Mouse (Mus musculus) forebrain, embryonic 15.5 days (tissue): Measurements from ENCODE around the gene Fen1. TPM values are rescaled to one million over a fixed set of nuclear protein-coding genes. Genes with fewer than 3 reads are reported as not detected.

Experiments
- ATAC-seq: fragments of 200-750 bp; cut with Nextera tagmentation; replicated peaks from 2 replicates; pipeline ENCODE4 v1.8.0; 2017; ENCODE audit warnings: mild to moderate bottlenecking, moderate TSS enrichment, moderate library complexity
- H3K27ac ChIP-seq: fragments of 300-500 bp; sonication (generic); replicated peaks from 2 replicates; pipeline ENCODE4 v1.5.1; 2015; ENCODE audit warnings: mild to moderate bottlenecking, inconsistent platforms
- H3K27me3 ChIP-seq: fragments of 300-500 bp; sonication (generic); 2 replicates; pipeline ENCODE4 v1.6.1; 2015; ENCODE audit warnings: inconsistent platforms
- H3K36me3 ChIP-seq: fragments of 300-500 bp; sonication (generic); 2 replicates; pipeline ENCODE4 v1.6.1; 2015; ENCODE audit warnings: mild to moderate bottlenecking, inconsistent platforms
- H3K4me1 ChIP-seq: fragments of 300-500 bp; sonication (generic); 2 replicates; pipeline ENCODE4 v1.6.1; 2015; ENCODE audit warnings: inconsistent platforms
- H3K4me2 ChIP-seq: fragments of 300-500 bp; sonication (generic); replicated peaks from 2 replicates; pipeline ENCODE4 v1.6.1; 2015; ENCODE audit warnings: mild to moderate bottlenecking, inconsistent platforms
- H3K4me3 ChIP-seq: fragments of 300-500 bp; sonication (generic); 2 replicates; pipeline ENCODE4 v1.5.1; 2015; ENCODE audit warnings: mild to moderate bottlenecking, inconsistent platforms
- H3K9ac ChIP-seq: fragments of 300-500 bp; sonication (generic); replicated peaks from 2 replicates; pipeline ENCODE4 v1.6.1; 2015; ENCODE audit warnings: mild to moderate bottlenecking, inconsistent platforms
- H3K9me3 ChIP-seq: fragments of 300-500 bp; sonication (generic); 2 replicates; pipeline ENCODE4 v1.6.1; 2016; ENCODE audit warnings: inconsistent platforms
- WGBS: fragments of 180-500 bp; shearing (Covaris S2); methylation state at CpG from one replicate; pipeline ENCODE4 v1.1.7; 2015; ENCODE audit warnings: mixed read lengths; 5-methylcytosine and 5-hydroxymethylcytosine counted together
- polyA plus RNA-seq: library from polyadenylated mRNA; unstranded; fragments of >200 nt; fragmentation: Nextera tagmentation; extraction: Ambion mirVana; gene quantifications from 2 replicates; pipeline ENCODE4 v1.2.1, GENCODE M21; 2015

Fen1 gene
- polyA plus RNA-seq, 1 experiment from 2014 or later: 54.7 TPM

DNA sequence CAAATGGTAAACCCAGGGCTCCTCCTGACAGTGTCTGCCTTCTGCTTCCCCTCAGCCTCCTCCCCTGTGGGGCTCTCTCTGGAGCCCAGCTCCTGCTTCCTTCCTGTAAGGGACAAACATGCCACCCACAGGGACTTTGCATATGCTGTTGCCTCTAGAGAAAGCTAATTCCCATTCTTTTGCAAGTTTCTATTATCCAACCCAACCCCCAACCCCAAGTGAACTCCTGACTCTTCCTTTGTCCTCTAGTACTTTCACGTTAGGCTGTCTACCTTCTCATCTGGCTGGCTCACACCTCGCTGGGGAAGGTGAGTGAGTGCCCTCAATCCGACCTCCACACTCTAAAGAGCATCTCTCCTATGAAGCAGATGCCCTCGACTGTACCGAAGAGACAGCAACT, 27.9 kb upstream of the Fen1 start:
- Histone ChIP-seq H3K27ac (no peak overlapping the region), H3K4me1 (no peaks in the 10 kb centered on the region), H3K36me3 (no peaks in the 10 kb centered on the region), H3K9me3 (no peaks in the 10 kb centered on the region), H3K9ac (no peak overlapping the region), H3K4me2 (no peak overlapping the region), H3K27me3 (no peaks in the 10 kb centered on the region), H3K4me3 (no peak overlapping the region)
- 15% methylated on average over 5 of the region's 5 CpGs for WGBS
- no peak for ATAC-seq

GRCm38 (mm10) chr19:10231016-10231415, 27.0 kb upstream of the Fen1 start:
- no peaks in the 10 kb centered on the region for H3K9me3 ChIP-seq
- H3K4me3 ChIP-seq: no peak overlapping the region
- 11% methylated on average over 7 of the region's 7 CpGs for WGBS
- no peak overlapping the region for H3K4me2 ChIP-seq
- no peak overlapping the region for H3K27ac ChIP-seq
- no peaks in the 10 kb centered on the region for H3K27me3 ChIP-seq
- H3K4me1 ChIP-seq: no peaks in the 10 kb centered on the region
- no peak for ATAC-seq
- H3K36me3 ChIP-seq: no peaks in the 10 kb centered on the region
- H3K9ac ChIP-seq: no peak overlapping the region

DNA sequence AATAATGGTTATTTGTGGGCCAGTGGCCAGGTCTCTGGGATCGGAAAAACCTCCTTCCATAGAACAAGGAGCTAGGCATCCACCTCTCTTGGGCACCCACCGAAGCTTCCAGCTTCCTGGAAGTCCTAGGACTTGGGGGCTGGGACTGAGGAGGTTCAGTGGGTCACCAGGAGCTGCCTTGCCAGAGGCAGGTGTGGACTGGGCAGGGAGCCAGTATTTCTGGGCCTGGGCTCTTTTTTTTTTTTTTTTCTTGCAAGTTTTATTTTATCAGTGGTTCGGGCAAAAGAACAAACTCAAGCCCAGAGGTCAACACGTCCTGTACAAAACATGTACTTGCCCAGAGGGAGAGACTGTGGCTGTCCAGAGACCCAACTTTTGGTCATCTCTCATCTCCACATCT, 21.8 kb upstream of the Fen1 start:
- ATAC-seq: no peak
- Histone ChIP-seq H3K9ac (no peak overlapping the region), H3K9me3 (no peaks in the 10 kb centered on the region), H3K4me3 (no peak overlapping the region), H3K4me1 (no peaks in the 10 kb centered on the region), H3K4me2 (no peak overlapping the region), H3K27me3 (no peaks in the 10 kb centered on the region), H3K27ac (no peak overlapping the region), H3K36me3 (no peaks in the 10 kb centered on the region)
- 92% methylated on average over 4 of the region's 4 CpGs for WGBS

DNA sequence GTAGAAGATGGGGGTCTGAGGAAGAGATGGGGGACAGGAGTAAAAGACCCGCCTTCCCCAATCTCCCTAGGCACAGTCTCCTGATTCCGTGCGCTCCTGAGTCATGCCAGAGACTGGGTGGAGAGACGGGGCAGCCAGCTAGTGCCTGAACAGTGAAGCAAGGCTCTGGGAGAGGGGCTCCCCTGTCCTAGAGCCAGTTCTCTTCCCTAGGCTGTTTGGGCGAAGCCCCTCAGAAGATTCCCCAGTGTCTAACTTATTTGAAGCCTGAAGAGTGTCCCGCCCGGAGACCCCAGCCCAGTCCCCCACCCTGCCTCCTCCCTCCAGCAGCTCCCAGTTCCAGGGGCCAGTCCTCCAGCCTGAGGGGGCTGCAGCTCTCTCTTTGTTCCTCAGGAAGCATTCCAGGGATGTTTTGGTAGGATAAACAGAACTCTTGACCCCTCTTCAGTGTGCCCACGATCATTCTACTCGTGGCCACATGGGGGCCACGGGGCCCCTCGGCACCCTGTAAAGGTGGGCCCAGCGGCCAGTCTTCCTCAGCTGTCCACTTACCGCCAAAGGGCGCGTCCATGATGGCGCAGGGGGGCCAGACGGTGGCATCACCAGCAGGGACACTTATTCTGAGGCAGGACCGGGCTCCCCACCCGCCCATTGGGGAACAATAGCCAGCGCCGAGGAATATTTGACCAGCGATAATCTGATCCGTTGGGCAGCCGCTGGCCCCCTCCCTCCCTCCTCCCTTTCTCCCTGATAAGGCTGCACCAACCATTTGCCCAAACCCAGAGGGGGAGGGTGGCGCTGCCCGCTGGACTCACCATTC, 20.9 kb upstream of the Fen1 start:
- no peak for ATAC-seq
- Histone ChIP-seq H3K27me3 (no peaks in the 10 kb centered on the region), H3K9me3 (no peaks in the 10 kb centered on the region), H3K4me2 (no peak overlapping the region), H3K36me3 (no peaks in the 10 kb centered on the region), H3K27ac (no peak overlapping the region), H3K9ac (no peak overlapping the region), H3K4me3 (no peak overlapping the region), H3K4me1 (no peaks in the 10 kb centered on the region)
- 41% methylated on average over 21 of the region's 26 CpGs for WGBS

DNA sequence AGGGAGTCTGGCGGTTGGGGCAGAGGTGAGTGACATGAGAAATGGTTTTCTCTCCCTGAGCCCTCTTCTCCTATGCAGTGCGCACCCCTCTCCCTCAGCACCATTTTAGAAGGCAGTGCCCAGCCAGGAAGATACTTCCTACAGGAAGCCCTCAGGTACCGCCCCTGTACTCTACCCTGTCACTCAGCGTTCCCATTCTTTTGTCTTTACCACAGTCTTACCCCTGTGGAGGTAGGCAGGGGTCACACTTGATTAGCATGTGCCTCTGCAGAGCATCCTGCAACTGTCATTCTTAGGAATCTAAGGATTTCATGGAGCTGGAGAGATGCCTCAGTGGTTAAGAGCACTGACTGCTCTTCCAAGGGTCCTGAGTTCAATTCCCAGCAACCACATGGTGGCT, 19.6 kb upstream of the Fen1 start:
- Histone ChIP-seq H3K9me3 (no peaks in the 10 kb centered on the region), H3K4me1 (no peaks in the 10 kb centered on the region), H3K36me3 (no peaks in the 10 kb centered on the region), H3K27me3 (no peaks in the 10 kb centered on the region), H3K9ac (no peak overlapping the region), H3K27ac (no peak overlapping the region), H3K4me2 (no peak overlapping the region), H3K4me3 (no peak overlapping the region)
- WGBS: 76% methylated on average over 4 of the region's 4 CpGs
- ATAC-seq: no peak

- Histone ChIP-seq H3K9me3 (no peaks in the 10 kb centered on the region), H3K4me3 (no peak overlapping the region), H3K9ac (no peak overlapping the region), H3K36me3 (no peaks in the 10 kb centered on the region), H3K27ac (no peak overlapping the region), H3K4me2 (no peak overlapping the region), H3K27me3 (no peaks in the 10 kb centered on the region), H3K4me1 (no peaks in the 10 kb centered on the region)
- no peak for ATAC-seq
- WGBS: 52% methylated on average over 8 of the region's 8 CpGs
Observed at GRCm38 (mm10) chr19:10222656-10223055, 18.7 kb upstream of the Fen1 start.

- no peaks in the 10 kb centered on the region for H3K9me3 ChIP-seq
- H3K4me2 ChIP-seq: no peak overlapping the region
- no peaks in the 10 kb centered on the region for H3K36me3 ChIP-seq
- no peak overlapping the region for H3K9ac ChIP-seq
- no peak overlapping the region for H3K4me3 ChIP-seq
- no peak overlapping the region for H3K27ac ChIP-seq
- ATAC-seq: no peak
- H3K4me1 ChIP-seq: no peaks in the 10 kb centered on the region
- no peaks in the 10 kb centered on the region for H3K27me3 ChIP-seq
- WGBS: 71% methylated on average over 4 of the region's 4 CpGs
Observed at GRCm38 (mm10) chr19:10221585-10221984, 17.6 kb upstream of the Fen1 start.

- H3K4me2 ChIP-seq: no peak overlapping the region
Observed at GRCm38 (mm10) chr19:10219593-10219992, 15.6 kb upstream of the Fen1 start.

GRCm38 (mm10) chr19:10219108-10219507, 15.1 kb upstream of the Fen1 start:
- no peak for ATAC-seq
- no peak overlapping the region for H3K9ac ChIP-seq
- no peak overlapping the region for H3K27ac ChIP-seq
- WGBS: 51% methylated on average over 3 of the region's 3 CpGs
- H3K4me3 ChIP-seq: no peak overlapping the region
- no peaks in the 10 kb centered on the region for H3K27me3 ChIP-seq
- H3K4me2 ChIP-seq: no peak overlapping the region
- no peaks in the 10 kb centered on the region for H3K36me3 ChIP-seq
- H3K4me1 ChIP-seq: no peaks in the 10 kb centered on the region
- no peaks in the 10 kb centered on the region for H3K9me3 ChIP-seq

More at GRCm38 (mm10) chr19:10219593-10219992, 15.6 kb upstream of the Fen1 start:
- Histone ChIP-seq H3K9ac (no peak overlapping the region), H3K4me1 (no peaks in the 10 kb centered on the region), H3K4me3 (no peak overlapping the region), H3K36me3 (no peaks in the 10 kb centered on the region), H3K27me3 (no peaks in the 10 kb centered on the region), H3K27ac (no peak overlapping the region), H3K9me3 (no peaks in the 10 kb centered on the region)
- no peak for ATAC-seq
- 84% methylated on average over 6 of the region's 6 CpGs for WGBS

DNA sequence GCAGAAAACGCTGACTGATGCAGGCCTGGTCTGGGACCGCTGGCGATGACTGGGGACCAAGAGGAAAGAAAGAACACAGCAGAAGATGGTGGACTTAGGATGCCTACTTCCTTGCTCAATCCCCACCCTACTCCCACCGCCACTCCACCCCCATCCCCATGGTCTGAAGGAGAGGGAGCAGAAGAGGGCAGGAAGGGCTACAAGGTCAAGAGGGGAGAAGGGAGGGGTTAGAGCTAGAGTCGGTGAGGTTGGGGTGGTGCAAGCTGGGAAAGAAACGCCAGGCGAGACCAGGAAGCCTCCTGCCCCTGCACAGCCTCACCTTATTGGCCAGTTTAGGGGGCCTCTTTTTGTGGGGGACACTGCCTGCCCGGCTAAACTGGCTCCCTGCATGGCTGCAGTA, 12.1 kb upstream of the Fen1 start:
- Histone ChIP-seq H3K36me3 (no peaks in the 10 kb centered on the region), H3K9me3 (no peaks in the 10 kb centered on the region), H3K4me1 (no peaks in the 10 kb centered on the region), H3K4me3 (no peak overlapping the region), H3K27ac (no peak overlapping the region), H3K9ac (no peak overlapping the region), H3K27me3 (no peaks in the 10 kb centered on the region), H3K4me2 (no peak overlapping the region)
- 92% methylated on average over 8 of the region's 8 CpGs for WGBS
- no peak for ATAC-seq

GRCm38 (mm10) chr19:10213796-10214471, 10.0 kb upstream of the Fen1 start:
- no peak overlapping the region for H3K4me2 ChIP-seq
- no peak overlapping the region for H3K9ac ChIP-seq
- 95% methylated on average over 10 of the region's 10 CpGs for WGBS
- no peaks in the 10 kb centered on the region for H3K9me3 ChIP-seq
- no peak overlapping the region for H3K4me3 ChIP-seq
- no peak overlapping the region for H3K27ac ChIP-seq
- H3K27me3 ChIP-seq: no peaks in the 10 kb centered on the region
- H3K36me3 ChIP-seq: peaks cover 6% of the 10 kb centered on the region; the same call in 1 of the 2 replicates
- no peaks in the 10 kb centered on the region for H3K4me1 ChIP-seq
- ATAC-seq: no peak

DNA sequence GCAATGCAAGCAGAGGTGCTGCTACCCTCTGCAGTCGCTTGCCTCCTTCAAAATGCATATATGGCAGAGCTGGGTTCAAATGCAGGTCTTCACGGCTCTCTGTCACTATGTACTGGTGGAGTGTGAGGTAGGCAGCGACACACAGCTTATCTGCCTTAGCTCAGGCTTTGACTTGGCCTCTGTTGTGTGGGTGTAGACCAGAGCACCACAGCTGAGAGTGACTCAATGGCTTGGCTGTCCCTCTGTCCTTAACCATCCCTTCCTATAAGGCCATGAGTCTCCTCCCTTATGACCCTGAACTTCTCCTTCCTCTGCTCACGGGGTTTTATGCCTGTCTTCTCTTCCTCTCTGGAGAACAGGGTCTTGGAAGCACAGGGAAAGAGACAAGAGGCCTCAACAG, 6.9 kb upstream of the Fen1 start:
- Histone ChIP-seq H3K4me3 (no peak overlapping the region), H3K27ac (no peak overlapping the region), H3K9me3 (no peaks in the 10 kb centered on the region), H3K27me3 (no peaks in the 10 kb centered on the region), H3K9ac (no peak overlapping the region), H3K4me2 (no peak overlapping the region), H3K36me3 (peaks cover 27% of the 10 kb centered on the region), H3K4me1 (no peaks in the 10 kb centered on the region)
- ATAC-seq: no peak
- WGBS: 94% methylated on average over 4 of the region's 4 CpGs
